8 mouse cellular contexts compared by ENCODE assay signal in genomic region chr8:105707498-105708403, GRCm38 (mm10). TPM values are rescaled to one million over a fixed set of nuclear protein-coding genes. Genes with fewer than 3 reads are reported as not detected.
A peak's percentile ranks its signal among the peaks of the same experiment; 100 is the strongest.
DNase-seq lines count a peak whose midpoint lies in the region; ATAC-seq and TF ChIP-seq lines count a peak whose summit lies in the region.

Gene 4933405L10Rik, plus strand, starts transcription at chr8:105707655.
Gene Enkd1, minus strand, starts transcription at chr8:105708210.

- peak; percentile 96 for DNase-seq in 3T3-L1 (ENCODE audit: low read depth, low spot score)
- peak; percentile 78 for DNase-seq in adrenal gland, postnatal 25 days
- peak; percentile 81 to 85 for DNase-seq in heart, adult 2 months
- peak; percentile 89 to 92 for DNase-seq in kidney, adult 8-10 months
- DNase-seq in spleen, postnatal 10 days (ENCODE audit: low spot score in 2 of 2), result peak; percentile 74 to 86

- peak within 1 kb of the TSS; percentile 28; the same call in 1 of the 2 replicates for H3K27ac ChIP-seq in embryonic facial prominence, embryonic 13.5 days
- no peak within 1 kb of the TSS for H3K27ac ChIP-seq in heart, adult 2 months
- no peak within 1 kb of the TSS; the same call in 1 of the 2 replicates for H3K27ac ChIP-seq in limb, embryonic 13.5 days
- no peak within 1 kb of the TSS for H3K27ac ChIP-seq in midbrain, embryonic 16.5 days (ENCODE audit: low read length)

- no peak for TF ChIP-seq EP300 in heart, adult 2 months (IDR thresholded peaks at IDR 0.05; ENCODE audit: insufficient read depth, low read depth, low read length)

- H3K4me2 ChIP-seq in embryonic facial prominence, embryonic 13.5 days, result peak within 1 kb of the TSS; percentile 92
- H3K4me2 ChIP-seq in limb, embryonic 13.5 days (replicated peaks), result peak within 1 kb of the TSS; percentile 94
- H3K4me2 ChIP-seq in midbrain, embryonic 16.5 days (ENCODE audit: low read length), result peak within 1 kb of the TSS; percentile 98

- H3K27me3 ChIP-seq in embryonic facial prominence, embryonic 13.5 days, result no peaks in the 10 kb centered on the region
- no peaks in the 10 kb centered on the region for H3K27me3 ChIP-seq in heart, adult 2 months (ENCODE audit: control insufficient read depth, insufficient read depth, low read length)
- H3K27me3 ChIP-seq in limb, embryonic 13.5 days, result no peaks in the 10 kb centered on the region
- H3K27me3 ChIP-seq in midbrain, embryonic 16.5 days (ENCODE audit: control insufficient read depth, insufficient read depth, low read depth, low read length), result no peaks in the 10 kb centered on the region

- peak within 1 kb of the TSS; percentile 62 for H3K4me3 ChIP-seq in embryonic facial prominence, embryonic 13.5 days
- peak within 1 kb of the TSS; percentile 76 for H3K4me3 ChIP-seq in heart, adult 2 months
- peak within 1 kb of the TSS; percentile 64 for H3K4me3 ChIP-seq in limb, embryonic 13.5 days
- H3K4me3 ChIP-seq in midbrain, embryonic 16.5 days (ENCODE audit: low read depth, low read length), result peak within 1 kb of the TSS; percentile 82

- peaks cover 14% of the 10 kb centered on the region for H3K4me1 ChIP-seq in embryonic facial prominence, embryonic 13.5 days
- H3K4me1 ChIP-seq in heart, adult 2 months (ENCODE audit: control insufficient read depth, insufficient read depth, low read length), result peaks cover 1% of the 10 kb centered on the region; the same call in 1 of the 2 replicates
- peaks cover 16% of the 10 kb centered on the region for H3K4me1 ChIP-seq in limb, embryonic 13.5 days
- peaks cover 9% of the 10 kb centered on the region for H3K4me1 ChIP-seq in midbrain, embryonic 16.5 days (ENCODE audit: control insufficient read depth, insufficient read depth, low read length)

- TF ChIP-seq CTCF in heart, adult 2 months (IDR thresholded peaks at IDR 0.05), result no peak

- peak within 1 kb of the TSS; percentile 79 for H3K9ac ChIP-seq in embryonic facial prominence, embryonic 13.5 days
- H3K9ac ChIP-seq in heart, adult 2 months (ENCODE audit: low read depth, low read length), result peak within 1 kb of the TSS; percentile 34
- peak within 1 kb of the TSS; percentile 82 for H3K9ac ChIP-seq in limb, embryonic 13.5 days
- H3K9ac ChIP-seq in midbrain, embryonic 16.5 days (ENCODE audit: low read depth, low read length), result peak within 1 kb of the TSS; percentile 65

- intact Hi-C loops in heart, adult 2 months (cut with DNase I), result no loop called here

- no peak for TF ChIP-seq POLR2A in heart, adult 2 months (IDR thresholded peaks at IDR 0.05; ENCODE audit: insufficient read depth, low read depth, low read length)

- ATAC-seq in embryonic facial prominence, embryonic 13.5 days (ENCODE audit: insufficient number of reproducible peaks, insufficient read depth, low FRiP score, low TSS enrichment, low read depth), result peak; percentile 65
- peak; percentile 89 for ATAC-seq in limb, embryonic 13.5 days (ENCODE audit: low FRiP score, low read depth)
- ATAC-seq in midbrain, embryonic 16.5 days, result peak; percentile 80

- under 1% methylated on average over 55 of the region's 55 CpGs for WGBS in embryonic facial prominence, embryonic 13.5 days
- 1% methylated on average over 55 of the region's 55 CpGs for WGBS in heart, adult 2 months
- under 1% methylated on average over 55 of the region's 55 CpGs for WGBS in limb, embryonic 13.5 days
- under 1% methylated on average over 51 of the region's 55 CpGs for WGBS in midbrain, embryonic 16.5 days

- H3K9me3 ChIP-seq in embryonic facial prominence, embryonic 13.5 days, result no peaks in the 10 kb centered on the region
- H3K9me3 ChIP-seq in limb, embryonic 13.5 days, result no peaks in the 10 kb centered on the region
- no peaks in the 10 kb centered on the region for H3K9me3 ChIP-seq in midbrain, embryonic 16.5 days (replicated peaks; ENCODE audit: control insufficient read depth, low read length, poor library complexity, severe bottlenecking)

- no peaks in the 10 kb centered on the region for H3K79me2 ChIP-seq in heart, adult 2 months (replicated peaks; ENCODE audit: control insufficient read depth, insufficient read depth, low read length)

- H3K36me3 ChIP-seq in embryonic facial prominence, embryonic 13.5 days, result peaks cover 19% of the 10 kb centered on the region
- H3K36me3 ChIP-seq in heart, adult 2 months (ENCODE audit: control insufficient read depth, insufficient read depth, low read length), result no peaks in the 10 kb centered on the region
- peaks cover 19% of the 10 kb centered on the region for H3K36me3 ChIP-seq in limb, embryonic 13.5 days
- peaks cover 2% of the 10 kb centered on the region; the same call in 1 of the 2 replicates for H3K36me3 ChIP-seq in midbrain, embryonic 16.5 days (ENCODE audit: control insufficient read depth, insufficient read depth, low read length)

RNA-seq across cellular contexts. Expression of gene 4933405L10Rik, which starts in this region (rescaled TPM):
- total RNA-seq in adrenal gland, postnatal 25 days (2021), result not detected in 2 replicates
- 0.25 and 0.36 TPM in 2 replicates for polyA plus RNA-seq in embryonic facial prominence, embryonic 13.5 days (2015; fragmentation: Nextera tagmentation; extraction: Ambion mirVana)
- not detected for total RNA-seq in heart, adult 2 months (2021)
- not detected in 2 replicates for polyA plus RNA-seq in heart, adult 2 months (2012; rRNA removed)
- 0.36 TPM in 1 of 2 replicates, not detected in the other for polyA plus RNA-seq in limb, embryonic 13.5 days (2015; fragmentation: Nextera tagmentation; extraction: Ambion mirVana)
- polyA plus RNA-seq in midbrain, embryonic 16.5 days (2015; fragmentation: Nextera tagmentation; extraction: Ambion mirVana), result 0.28 and 0.45 TPM in 2 replicates

RNA-seq across cellular contexts. Expression of gene Enkd1, which starts in this region (rescaled TPM):
- total RNA-seq in adrenal gland, postnatal 25 days (2021), result 4.0 and 7.7 TPM in 2 replicates
- polyA plus RNA-seq in embryonic facial prominence, embryonic 13.5 days (2015; fragmentation: Nextera tagmentation; extraction: Ambion mirVana), result 28.6 and 34.5 TPM in 2 replicates
- total RNA-seq in heart, adult 2 months (2021), result 1 to 10 TPM; 1.4 to 1.9 TPM
- 2.0 and 2.2 TPM in 2 replicates for polyA plus RNA-seq in heart, adult 2 months (2012; rRNA removed)
- polyA plus RNA-seq in limb, embryonic 13.5 days (2015; fragmentation: Nextera tagmentation; extraction: Ambion mirVana), result 30.8 and 32.2 TPM in 2 replicates
- polyA plus RNA-seq in midbrain, embryonic 16.5 days (2015; fragmentation: Nextera tagmentation; extraction: Ambion mirVana), result 14.9 and 16.5 TPM in 2 replicates
